Mouse (Mus musculus): ENCODE data around the gene Spesp1. TPM values are rescaled to one million over a fixed set of nuclear protein-coding genes. Genes with fewer than 3 reads are reported as not detected.
A peak's percentile ranks its signal among the peaks of the same experiment; 100 is the strongest.

The Spesp1 gene
- polyA plus RNA-seq, 1 experiment from 2014 or later, result not detected

DNA sequence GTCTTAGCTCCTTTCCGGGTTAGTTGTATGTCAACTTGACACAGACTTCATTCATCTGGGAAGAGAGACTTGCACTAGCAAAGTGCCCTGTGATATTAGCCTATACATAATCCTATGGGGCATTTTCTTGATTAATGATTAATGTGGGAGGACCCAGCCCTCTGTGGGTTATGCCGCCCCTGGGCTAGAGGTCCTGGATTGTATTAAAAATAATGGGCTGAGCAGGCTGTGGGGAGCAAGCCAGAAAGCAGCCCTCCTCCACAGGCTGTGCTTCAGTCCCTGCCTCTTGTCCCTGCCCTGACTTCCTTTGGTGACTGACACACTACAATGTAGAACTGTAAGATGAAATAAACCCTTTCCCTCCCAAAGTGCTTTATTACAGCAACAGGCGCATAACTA, 37.4 kb downstream of the Spesp1 start:
- no peak for ATAC-seq (ENCODE audit: insufficient number of reproducible peaks, insufficient read depth, low FRiP score, low read depth)
- Histone ChIP-seq H3K27me3 (ENCODE audit: control insufficient read depth, insufficient read depth, low read length) (peaks cover 7% of the 10 kb centered on the region; the same call in 1 of the 2 replicates), H3K36me3 (ENCODE audit: control insufficient read depth, insufficient read depth, low read length) (no peaks in the 10 kb centered on the region), H3K4me3 (ENCODE audit: control insufficient read depth in 1 of 2, insufficient read depth in 1 of 2, low read depth in 1 of 2, low read length in 2 of 2) (0 out of 4 replicates have a peak overlapping the region, but pooled peaks of 1 of the 2 experiments have one; percentile 24), H3K4me2 (ENCODE audit: low read length) (peak overlapping the region; percentile 65), H3K4me1 (ENCODE audit: control insufficient read depth in 2 of 2, insufficient read depth in 2 of 2, low read length in 2 of 2) (no peaks in the 10 kb centered on the region; a peak in 1 of 4 replicates), H3K9me3 (ENCODE audit: control insufficient read depth, low read length) (peaks cover 4% of the 10 kb centered on the region; the same call in 1 of the 2 replicates), H3K9ac (ENCODE audit: low read length) (no peak overlapping the region), H3K27ac (replicated peaks in 1 of 2; ENCODE audit: control insufficient read depth in 1 of 2, insufficient read depth in 1 of 2, low read depth in 2 of 2, low read length in 2 of 2) (no peak overlapping the region)
- WGBS, result 37% methylated on average over 3 of the region's 3 CpGs

DNA sequence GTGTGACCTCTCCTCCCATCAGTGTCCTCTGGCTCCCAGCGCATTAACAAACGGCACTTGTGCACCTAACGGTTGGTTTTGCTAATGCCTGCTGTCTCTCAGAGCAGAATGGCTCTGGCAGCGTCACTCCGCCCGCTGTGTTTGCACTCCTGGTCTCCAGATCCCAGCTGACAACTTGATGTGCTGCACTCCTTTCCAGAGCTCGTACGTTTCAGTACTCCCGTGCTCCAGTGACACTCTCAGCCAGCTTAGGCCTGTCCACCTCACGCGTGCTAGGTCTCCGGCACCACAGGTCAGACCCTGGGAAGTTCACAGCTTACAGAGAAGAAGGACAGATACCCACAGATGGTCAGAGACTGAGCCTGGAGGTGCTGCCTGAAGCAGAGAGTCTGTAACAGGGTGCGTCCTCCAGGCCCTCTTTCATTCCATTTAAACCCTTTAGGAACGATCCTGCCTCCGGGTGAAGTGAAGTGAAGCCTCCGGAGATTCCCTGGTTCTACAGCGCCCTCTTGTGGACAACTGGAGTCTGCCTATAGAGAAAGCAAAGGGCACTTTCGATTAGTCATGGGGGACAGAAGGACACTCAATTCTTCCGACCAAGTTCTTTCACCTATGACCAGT, 37.9 kb downstream of the Spesp1 start:
- Histone ChIP-seq H3K4me1 (ENCODE audit: control insufficient read depth in 2 of 2, insufficient read depth in 2 of 2, low read length in 2 of 2) (no peaks in the 10 kb centered on the region; a peak in 1 of 4 replicates), H3K4me2 (ENCODE audit: low read length) (peak overlapping the region; percentile 65), H3K9me3 (ENCODE audit: control insufficient read depth, low read length) (peaks cover 4% of the 10 kb centered on the region; the same call in 1 of the 2 replicates), H3K27me3 (ENCODE audit: control insufficient read depth, insufficient read depth, low read length) (peaks cover 7% of the 10 kb centered on the region; the same call in 1 of the 2 replicates), H3K4me3 (ENCODE audit: control insufficient read depth in 1 of 2, insufficient read depth in 1 of 2, low read depth in 1 of 2, low read length in 2 of 2) (peak overlapping the region; percentile 24 to 39), H3K9ac (ENCODE audit: low read length) (peak overlapping the region; percentile 62), H3K27ac (replicated peaks in 1 of 2; ENCODE audit: control insufficient read depth in 1 of 2, insufficient read depth in 1 of 2, low read depth in 2 of 2, low read length in 2 of 2) (no peak overlapping the region), H3K36me3 (ENCODE audit: control insufficient read depth, insufficient read depth, low read length) (no peaks in the 10 kb centered on the region)
- peak; percentile 47; the same call in 1 of the 2 replicates for ATAC-seq (ENCODE audit: insufficient number of reproducible peaks, insufficient read depth, low FRiP score, low read depth)
- WGBS, result 19% methylated on average over 19 of the region's 19 CpGs

DNA sequence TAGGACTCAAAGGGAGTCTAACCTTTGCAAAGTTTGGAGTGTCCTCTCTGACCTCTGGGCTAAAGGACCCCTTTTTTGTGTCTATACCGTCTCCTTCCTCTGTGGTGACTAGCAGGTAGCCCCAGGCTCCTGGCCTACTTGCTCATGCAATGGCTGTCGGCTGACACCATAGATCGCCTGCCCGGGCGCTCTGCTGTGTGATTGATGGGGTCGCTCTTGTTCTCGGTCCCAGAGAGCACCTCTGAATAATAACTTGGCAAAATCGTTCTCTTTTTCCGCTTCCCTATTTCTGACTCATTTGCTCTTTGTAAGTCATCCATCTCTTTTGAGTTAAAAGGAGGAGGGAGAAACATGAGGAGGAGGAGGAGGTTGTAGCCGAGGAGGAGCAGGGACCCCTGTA, 42.0 kb downstream of the Spesp1 start:
- Histone ChIP-seq H3K4me3 (ENCODE audit: control insufficient read depth in 1 of 2, insufficient read depth in 1 of 2, low read depth in 1 of 2, low read length in 2 of 2) (no peak overlapping the region), H3K27me3 (ENCODE audit: control insufficient read depth, insufficient read depth, low read length) (peaks cover 2% of the 10 kb centered on the region; the same call in 1 of the 2 replicates), H3K9ac (ENCODE audit: low read length) (no peak overlapping the region), H3K27ac (replicated peaks in 1 of 2; ENCODE audit: control insufficient read depth in 1 of 2, insufficient read depth in 1 of 2, low read depth in 2 of 2, low read length in 2 of 2) (no peak overlapping the region), H3K4me2 (ENCODE audit: low read length) (no peak overlapping the region), H3K36me3 (ENCODE audit: control insufficient read depth, insufficient read depth, low read length) (no peaks in the 10 kb centered on the region), H3K9me3 (ENCODE audit: control insufficient read depth, low read length) (peaks cover 4% of the 10 kb centered on the region; the same call in 1 of the 2 replicates), H3K4me1 (ENCODE audit: control insufficient read depth in 2 of 2, insufficient read depth in 2 of 2, low read length in 2 of 2) (peaks cover 7 to 8% of the 10 kb centered on the region in 2 experiments)
- 72% methylated on average over 10 of the region's 10 CpGs for WGBS
- no peak for ATAC-seq (ENCODE audit: insufficient number of reproducible peaks, insufficient read depth, low FRiP score, low read depth)

DNA sequence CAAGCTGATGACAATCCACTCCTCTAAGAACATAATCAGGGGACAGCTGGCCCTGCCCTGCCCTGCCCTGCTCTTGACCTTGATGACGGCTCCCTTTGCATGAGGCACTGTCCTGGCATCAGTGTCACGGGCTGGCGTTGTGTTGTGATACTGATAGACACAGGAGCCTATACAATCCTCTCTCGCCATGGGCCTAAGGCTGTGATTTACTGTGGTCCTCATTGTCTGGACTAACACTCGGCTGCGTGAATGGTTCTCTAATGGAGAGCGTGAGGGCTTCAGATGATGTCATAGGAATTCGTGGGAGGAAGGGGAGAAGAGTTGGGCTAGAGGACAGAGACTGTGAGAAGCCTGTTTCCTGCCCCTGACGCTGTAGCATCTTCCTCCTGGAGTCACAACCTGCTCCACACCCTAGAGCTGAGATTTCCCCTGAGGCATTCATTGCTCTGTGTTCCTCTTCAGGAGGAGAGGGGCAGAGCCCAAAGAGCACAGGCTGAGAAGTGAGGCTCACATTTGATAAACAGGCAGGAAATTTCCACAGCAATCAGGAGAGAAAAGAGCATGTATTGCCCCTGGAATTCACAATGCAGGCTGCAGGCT, 44.5 kb downstream of the Spesp1 start:
- H3K9me3 ChIP-seq (ENCODE audit: control insufficient read depth, low read length), result no peaks in the 10 kb centered on the region
- 22% methylated on average over 9 of the region's 9 CpGs for WGBS
- ATAC-seq (ENCODE audit: insufficient number of reproducible peaks, insufficient read depth, low FRiP score, low read depth), result 0 out of 2 replicates have a peak, but pooled peaks have one; percentile 25
- no peaks in the 10 kb centered on the region for H3K27me3 ChIP-seq (ENCODE audit: control insufficient read depth, insufficient read depth, low read length)
- H3K36me3 ChIP-seq (ENCODE audit: control insufficient read depth, insufficient read depth, low read length), result no peaks in the 10 kb centered on the region
- H3K9ac ChIP-seq (ENCODE audit: low read length), result no peak overlapping the region
- H3K4me2 ChIP-seq (ENCODE audit: low read length), result no peak overlapping the region
- no peak overlapping the region for H3K4me3 ChIP-seq (ENCODE audit: control insufficient read depth in 1 of 2, insufficient read depth in 1 of 2, low read depth in 1 of 2, low read length in 2 of 2)
- H3K27ac ChIP-seq (replicated peaks in 1 of 2; ENCODE audit: control insufficient read depth in 1 of 2, insufficient read depth in 1 of 2, low read depth in 2 of 2, low read length in 2 of 2), result no peak overlapping the region
- H3K4me1 ChIP-seq (ENCODE audit: control insufficient read depth in 2 of 2, insufficient read depth in 2 of 2, low read length in 2 of 2), result peaks cover 12 to 14% of the 10 kb centered on the region in 2 experiments

GRCm38 (mm10) chr9:62235501-62235900, 46.5 kb downstream of the Spesp1 start:
- H3K27me3 ChIP-seq (ENCODE audit: control insufficient read depth, insufficient read depth, low read length), result no peaks in the 10 kb centered on the region
- no peaks in the 10 kb centered on the region for H3K9me3 ChIP-seq (ENCODE audit: control insufficient read depth, low read length)
- H3K4me1 ChIP-seq (ENCODE audit: control insufficient read depth in 2 of 2, insufficient read depth in 2 of 2, low read length in 2 of 2), result peaks cover 21% of the 10 kb centered on the region in 2 experiments
- H3K9ac ChIP-seq (ENCODE audit: low read length), result no peak overlapping the region
- no peak overlapping the region for H3K4me2 ChIP-seq (ENCODE audit: low read length)
- no peak overlapping the region for H3K27ac ChIP-seq (replicated peaks in 1 of 2; ENCODE audit: control insufficient read depth in 1 of 2, insufficient read depth in 1 of 2, low read depth in 2 of 2, low read length in 2 of 2)
- no peak for ATAC-seq (ENCODE audit: insufficient number of reproducible peaks, insufficient read depth, low FRiP score, low read depth)
- H3K4me3 ChIP-seq (ENCODE audit: control insufficient read depth in 1 of 2, insufficient read depth in 1 of 2, low read depth in 1 of 2, low read length in 2 of 2), result no peak overlapping the region
- 77% methylated on average over 2 of the region's 2 CpGs for WGBS
- no peaks in the 10 kb centered on the region for H3K36me3 ChIP-seq (ENCODE audit: control insufficient read depth, insufficient read depth, low read length)

GRCm38 (mm10) chr9:62232649-62233048, 49.4 kb downstream of the Spesp1 start:
- Histone ChIP-seq H3K27ac (replicated peaks in 1 of 2; ENCODE audit: control insufficient read depth in 1 of 2, insufficient read depth in 1 of 2, low read depth in 2 of 2, low read length in 2 of 2) (peak overlapping the region in 1 of 2 experiments; percentile 33; a peak in 1 of 4 replicates), H3K4me3 (ENCODE audit: control insufficient read depth in 1 of 2, insufficient read depth in 1 of 2, low read depth in 1 of 2, low read length in 2 of 2) (no peak overlapping the region), H3K36me3 (ENCODE audit: control insufficient read depth, insufficient read depth, low read length) (no peaks in the 10 kb centered on the region), H3K4me1 (ENCODE audit: control insufficient read depth in 2 of 2, insufficient read depth in 2 of 2, low read length in 2 of 2) (peaks cover 19% of the 10 kb centered on the region in 2 experiments), H3K9ac (ENCODE audit: low read length) (no peak overlapping the region), H3K4me2 (ENCODE audit: low read length) (no peak overlapping the region), H3K9me3 (ENCODE audit: control insufficient read depth, low read length) (no peaks in the 10 kb centered on the region), H3K27me3 (ENCODE audit: control insufficient read depth, insufficient read depth, low read length) (no peaks in the 10 kb centered on the region)
- WGBS, result 14% methylated on average over 1 of the region's 1 CpGs
- no peak for ATAC-seq (ENCODE audit: insufficient number of reproducible peaks, insufficient read depth, low FRiP score, low read depth)

DNA sequence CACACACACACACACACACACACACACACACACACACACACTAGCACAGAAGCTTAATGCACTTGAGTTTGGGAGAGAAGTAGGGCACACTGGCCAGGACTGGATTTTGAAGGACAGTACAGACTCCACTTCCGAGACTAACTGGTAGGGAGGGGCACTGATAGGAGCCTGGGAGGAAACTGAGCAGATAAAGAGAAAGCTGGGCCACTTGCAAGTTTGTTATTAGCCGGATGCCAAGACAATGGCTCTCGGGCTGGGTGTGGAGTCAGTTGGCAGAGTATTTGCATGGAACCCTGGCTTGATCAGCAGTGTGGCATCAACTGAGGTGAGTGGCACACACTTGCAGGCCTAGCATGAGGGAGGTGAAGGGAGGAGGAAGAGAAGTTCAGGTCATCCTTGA, 51.0 kb downstream of the Spesp1 start:
- 29% methylated on average over 3 of the region's 3 CpGs for WGBS
- 0 out of 2 replicates have a peak, but pooled peaks have one; percentile 59 for ATAC-seq (ENCODE audit: insufficient number of reproducible peaks, insufficient read depth, low FRiP score, low read depth)
- H3K4me3 ChIP-seq (ENCODE audit: control insufficient read depth in 1 of 2, insufficient read depth in 1 of 2, low read depth in 1 of 2, low read length in 2 of 2), result no peak overlapping the region

More for the DNA sequence above, 51.0 kb downstream of the Spesp1 start:
- Histone ChIP-seq H3K9me3 (ENCODE audit: control insufficient read depth, low read length) (no peaks in the 10 kb centered on the region), H3K9ac (ENCODE audit: low read length) (no peak overlapping the region), H3K27me3 (ENCODE audit: control insufficient read depth, insufficient read depth, low read length) (no peaks in the 10 kb centered on the region), H3K36me3 (ENCODE audit: control insufficient read depth, insufficient read depth, low read length) (no peaks in the 10 kb centered on the region), H3K4me2 (ENCODE audit: low read length) (no peak overlapping the region), H3K4me1 (ENCODE audit: control insufficient read depth in 2 of 2, insufficient read depth in 2 of 2, low read length in 2 of 2) (peaks cover 13 to 15% of the 10 kb centered on the region in 2 experiments), H3K27ac (replicated peaks in 1 of 2; ENCODE audit: control insufficient read depth in 1 of 2, insufficient read depth in 1 of 2, low read depth in 2 of 2, low read length in 2 of 2) (peak overlapping the region in 1 of 2 experiments; percentile 1; a peak in 1 of 4 replicates)
